Mouse (Mus musculus) adrenal gland, postnatal 10 days (tissue): Measurements from ENCODE around the gene Clip4. TPM values are rescaled to one million over a fixed set of nuclear protein-coding genes. Genes with fewer than 3 reads are reported as not detected.
"Not testable (repeated sequence)": the region's sequence is repeated elsewhere in the genome, so short reads cannot be mapped to it uniquely, and the experiment has no call there.

ENCODE experiments used
- DNase-seq: peaks from one replicate; pipeline ENCODE4 v3.0.0; 2021; ENCODE audit warnings: mixed read lengths
- long read RNA-seq, 2 experiments: library from polyadenylated mRNA; stranded (forward); transcript quantifications; one replicate each; pipeline ENCODE4 v2.0.0; 2021
- total RNA-seq, 2 experiments: library from RNA; stranded (reverse); gene quantifications; 2 replicates each; pipeline ENCODE4 v1.2.3; 2021

Gene Clip4
- total RNA-seq: 10 to 100 TPM; 13.9 to 24.7 TPM
- long read RNA-seq, experiment 1, partial matches to known transcripts: 2 of 14 reads
- long read RNA-seq, experiment 1, other reads (novel, unspliced or antisense): 12 of 14 reads
- long read RNA-seq, experiment 2, partial matches to known transcripts: 7 of 9 reads
- long read RNA-seq, experiment 2, other reads (novel, unspliced or antisense): 2 of 9 reads

DNA sequence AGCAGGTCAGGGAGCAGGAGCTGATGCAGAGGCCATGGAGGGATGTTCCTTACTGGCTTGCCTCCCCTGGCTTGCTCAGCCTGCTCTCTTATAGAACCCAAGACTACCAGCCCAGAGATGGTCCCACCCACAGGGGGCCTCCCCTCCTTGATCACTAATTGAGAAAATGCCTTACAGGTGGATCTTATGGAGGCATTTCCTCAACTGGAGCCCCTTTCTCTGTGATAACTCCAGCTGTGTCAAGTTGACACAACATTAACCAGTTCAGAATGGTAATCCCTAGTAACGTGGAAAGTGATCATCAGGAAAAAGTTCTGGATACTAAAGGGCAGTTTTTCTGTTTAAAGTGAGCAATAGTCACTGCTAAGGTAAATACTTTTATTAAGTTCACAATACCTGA is at the start of gene Clip4:
TSS of gene Clip4 (plus strand) at position 301 of the 400 bp plus-strand sequence.
- DNase-seq: not testable (repeated sequence)

DNA sequence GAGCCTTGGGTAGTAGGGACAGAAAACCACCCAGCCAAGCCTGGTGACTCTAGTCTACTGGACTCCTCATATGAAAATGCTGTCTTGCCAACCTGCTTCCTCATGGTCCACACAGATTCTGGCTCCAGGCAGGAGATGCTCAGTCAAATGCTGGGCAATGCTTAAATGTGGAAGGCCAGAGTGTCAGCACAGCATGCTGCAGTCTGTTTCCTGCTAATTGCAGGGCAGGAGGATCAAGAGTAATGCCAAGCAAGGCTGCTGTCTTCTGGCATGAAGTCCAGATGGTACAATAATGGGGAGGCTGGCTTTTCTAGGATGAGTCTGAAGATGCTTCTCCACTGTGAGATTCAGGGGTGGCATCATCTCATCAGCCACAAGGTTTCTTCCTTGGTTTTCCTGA is 47.8 kb upstream of the Clip4 start:
- DNase-seq: no peak

DNA sequence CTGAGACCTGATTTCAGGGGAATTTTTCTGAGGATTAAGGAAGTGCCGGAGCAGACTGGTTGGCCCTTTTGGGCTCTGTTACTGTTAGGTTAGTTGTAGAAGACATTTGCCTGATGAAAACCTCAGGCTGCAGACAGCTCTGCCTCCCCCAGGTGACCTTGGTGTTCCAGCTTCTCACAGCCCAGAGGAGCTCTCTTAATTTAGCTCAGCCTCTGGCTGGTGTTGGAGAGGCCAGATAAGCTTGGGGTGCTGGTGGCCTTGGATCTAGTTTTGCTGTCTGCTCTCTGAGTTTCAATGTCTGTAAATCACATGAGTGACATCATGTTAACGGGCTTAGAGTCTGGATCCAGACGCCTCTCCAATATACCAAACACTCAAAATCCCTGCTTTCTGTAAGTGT is 47.3 kb upstream of the Clip4 start:
- peak; percentile 58 for DNase-seq

DNA sequence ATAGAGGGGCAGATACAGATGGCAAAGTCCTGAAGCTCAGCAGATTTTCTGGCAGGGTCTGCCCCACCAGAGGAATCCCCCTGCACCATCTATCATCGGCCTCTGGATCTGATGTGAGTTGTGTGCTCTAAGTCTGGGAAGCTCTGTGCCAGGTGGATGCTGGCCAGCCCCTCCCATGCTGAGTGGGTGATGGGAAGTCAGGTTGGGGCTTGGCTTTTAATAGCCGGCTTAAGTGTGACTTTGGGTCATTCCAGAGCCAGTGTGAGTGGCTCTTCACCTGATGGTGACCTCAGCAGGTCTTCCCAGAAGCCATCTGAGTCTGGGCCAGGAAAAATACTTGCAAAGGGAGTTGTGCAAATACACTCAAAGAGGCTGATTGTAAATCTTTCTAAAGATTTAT is 37.6 kb upstream of the Clip4 start:
- no peak for DNase-seq

DNA sequence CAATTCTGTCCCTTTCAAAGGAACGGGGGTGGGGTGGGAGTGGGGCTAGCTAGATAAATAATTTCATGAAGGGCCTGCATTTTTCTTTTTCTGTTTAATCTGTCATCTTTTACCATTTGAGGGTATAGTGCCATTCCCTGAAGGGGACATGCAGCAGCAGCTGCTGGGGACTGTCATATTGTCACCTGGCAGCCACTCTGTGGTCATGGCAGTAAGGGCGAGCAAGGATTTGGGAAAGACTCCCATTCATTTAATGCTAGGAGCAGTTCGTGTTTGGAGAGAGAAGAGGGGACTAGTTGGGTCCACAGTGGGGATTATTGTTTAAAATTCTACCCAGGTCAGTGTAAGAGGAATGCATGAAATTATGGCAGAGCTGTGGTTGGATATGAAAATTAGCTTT is 31.8 kb upstream of the Clip4 start:
- no peak for DNase-seq

DNA sequence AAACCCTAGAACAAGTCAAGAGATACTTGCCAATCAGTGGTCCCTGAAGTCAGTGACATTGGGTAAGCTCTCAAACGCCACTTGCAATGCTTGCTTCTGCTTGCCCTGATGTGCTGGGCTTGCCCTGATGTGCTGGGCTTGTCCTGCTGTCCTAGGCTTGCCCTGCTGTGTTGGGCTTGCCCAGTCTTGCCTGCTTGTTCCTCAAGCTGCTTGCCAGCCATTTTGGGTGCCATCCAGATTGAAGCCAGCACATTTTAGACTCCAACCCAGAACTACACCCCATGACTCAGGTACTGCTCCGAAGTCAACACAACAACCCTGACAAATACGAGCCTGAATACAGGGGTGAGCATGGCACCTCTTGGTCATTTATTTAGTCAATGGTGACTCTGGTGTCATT is 26.1 kb upstream of the Clip4 start:
- DNase-seq: no peak

DNA sequence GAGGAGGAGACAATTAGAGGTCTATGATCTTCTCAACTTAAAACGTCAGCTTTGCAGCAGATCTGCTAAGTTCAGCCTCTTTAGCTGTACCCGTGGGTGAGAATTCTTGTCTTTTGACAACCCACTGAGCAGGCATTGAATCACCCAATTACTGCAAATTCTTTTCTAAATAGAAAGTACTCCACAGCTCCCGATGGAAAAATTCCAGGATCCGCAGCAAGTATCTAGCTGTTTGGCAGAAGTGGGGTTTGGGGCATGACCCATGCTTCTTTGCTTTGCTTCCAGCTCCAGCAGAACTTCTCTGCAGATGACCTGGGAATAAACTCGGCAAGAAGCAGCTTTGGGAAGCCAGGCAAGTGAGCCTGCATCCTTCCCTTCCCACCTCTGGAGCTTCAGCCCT is 25.3 kb upstream of the Clip4 start:
- no peak for DNase-seq

DNA sequence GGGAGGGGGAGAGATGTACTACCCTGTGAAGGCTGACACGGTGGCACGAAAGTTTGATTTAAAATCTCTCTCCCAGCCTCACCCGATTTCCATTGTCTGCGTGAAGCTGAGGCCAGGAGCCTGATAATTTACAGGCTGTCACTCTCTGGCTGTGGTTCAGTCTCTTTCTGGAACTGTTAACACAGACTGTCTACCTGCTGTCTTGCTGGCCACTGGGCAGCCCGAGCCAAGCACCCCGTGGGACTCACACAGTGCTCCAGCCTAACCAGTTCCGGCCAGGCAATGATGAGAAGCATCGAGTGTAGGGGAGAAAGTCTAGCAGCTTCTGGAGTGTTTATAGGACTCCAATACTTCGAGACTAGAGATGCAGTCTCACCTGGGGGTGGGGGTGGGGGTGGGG is 22.2 kb upstream of the Clip4 start:
- no peak for DNase-seq

DNA sequence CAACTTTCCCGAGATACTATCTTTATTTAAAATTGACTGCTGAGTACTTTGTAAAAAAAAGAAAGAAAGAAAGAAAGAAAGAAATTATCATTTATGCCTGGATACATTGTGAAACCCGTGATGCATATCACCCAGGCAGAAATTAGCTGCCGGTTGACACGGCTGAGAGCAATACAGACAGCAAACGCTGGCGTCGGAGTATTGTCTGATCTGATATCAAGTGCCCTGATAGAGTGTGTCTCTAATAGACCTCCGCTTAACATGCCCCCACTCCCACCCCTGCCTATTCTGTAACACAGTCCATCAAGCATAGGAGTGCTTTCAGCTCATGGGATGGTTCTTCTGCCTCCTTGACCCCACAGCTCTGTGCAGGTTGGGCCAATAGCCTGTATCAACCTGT is 20.7 kb upstream of the Clip4 start:
- DNase-seq: no peak

DNA sequence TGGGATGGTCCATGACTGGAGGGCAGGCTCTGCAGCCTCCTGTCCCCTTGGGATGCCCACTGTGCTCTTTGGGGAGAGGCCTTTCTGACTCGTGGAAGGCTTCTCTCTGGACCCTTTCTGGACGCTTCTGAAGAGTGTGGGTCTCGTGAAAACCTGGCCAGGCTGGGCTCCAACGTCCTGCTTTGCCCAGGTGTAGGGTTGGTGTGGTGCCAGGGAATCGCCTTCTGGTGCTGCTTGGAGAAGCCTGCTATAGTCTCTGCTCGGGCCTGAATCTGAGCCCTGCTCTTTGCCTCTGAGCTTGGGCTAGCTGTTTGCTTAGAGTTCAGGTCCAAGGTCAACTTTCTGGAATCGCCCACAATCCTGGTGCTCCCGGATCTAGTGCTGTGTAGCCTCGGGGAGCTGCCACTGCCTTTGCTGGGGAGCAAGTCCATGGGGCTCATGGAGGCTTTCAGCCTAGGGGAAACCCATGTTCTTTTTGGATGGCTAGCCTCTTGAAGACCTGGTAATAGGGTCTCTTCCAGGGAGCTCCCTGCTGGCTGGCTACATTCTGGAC is 18.6 kb upstream of the Clip4 start:
- no peak for DNase-seq

DNA sequence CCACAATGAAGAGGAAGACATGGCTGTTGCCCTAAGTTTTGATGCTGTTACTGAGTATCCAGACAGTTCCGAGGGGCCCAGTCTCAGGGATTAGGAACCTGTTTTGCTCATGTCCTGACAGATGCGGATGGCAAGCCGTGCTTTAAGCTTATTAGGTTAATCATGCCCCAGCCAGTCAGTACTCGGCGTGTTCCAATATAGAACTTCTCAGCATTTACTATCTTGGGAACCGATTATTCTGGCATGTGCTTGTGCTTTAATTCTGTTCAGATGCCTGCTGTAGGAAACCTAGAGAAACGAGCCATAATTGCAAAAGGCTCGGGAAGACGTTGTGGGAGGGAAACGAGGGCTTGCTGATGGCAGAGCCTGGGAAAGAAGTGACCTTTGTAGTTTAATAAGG is 15.4 kb upstream of the Clip4 start, which contains the start of gene Pcare:
TSS of gene Pcare (minus strand) at position 64 of the 400 bp plus-strand sequence.
- DNase-seq: no peak

DNA sequence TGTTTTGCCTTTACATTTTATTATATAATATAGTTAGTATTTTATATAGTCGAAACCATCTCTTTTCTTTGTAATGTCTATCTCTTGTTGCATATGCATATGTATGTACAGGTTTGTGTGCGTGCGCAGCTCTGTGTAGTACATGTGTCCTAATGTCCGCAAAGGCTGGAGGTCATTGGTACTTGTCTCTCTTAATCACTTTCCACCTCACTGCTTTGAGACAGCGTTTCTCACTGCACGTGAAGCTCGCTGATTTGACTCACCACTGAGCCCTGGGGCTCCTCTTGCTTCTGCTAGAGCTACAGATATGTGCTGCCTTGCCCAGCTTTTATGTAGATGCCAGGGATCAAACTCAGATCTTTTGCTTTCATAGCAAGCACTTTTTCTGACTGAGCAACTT is 7.7 kb upstream of the Clip4 start:
- no peak for DNase-seq

DNA sequence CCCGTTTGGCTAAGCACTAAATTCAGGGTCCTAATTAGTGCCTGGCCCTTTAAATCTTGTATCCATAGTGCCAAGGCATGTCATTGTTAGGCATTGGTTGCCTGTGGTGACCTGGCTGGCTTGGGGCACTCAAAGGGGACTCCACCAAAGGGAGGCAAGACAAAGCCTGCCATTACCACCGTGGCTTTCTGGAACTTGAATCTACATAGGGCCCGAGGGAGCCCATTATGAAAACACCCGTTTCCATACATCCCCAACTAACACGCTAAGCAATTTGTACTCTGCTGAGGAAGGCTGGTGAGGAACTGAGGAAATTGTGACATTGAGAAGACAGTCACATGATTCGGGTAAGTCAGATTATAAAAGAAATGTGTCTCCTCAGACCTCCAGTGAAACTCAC is 1.3 kb downstream of the Clip4 start:
- DNase-seq: no peak

DNA sequence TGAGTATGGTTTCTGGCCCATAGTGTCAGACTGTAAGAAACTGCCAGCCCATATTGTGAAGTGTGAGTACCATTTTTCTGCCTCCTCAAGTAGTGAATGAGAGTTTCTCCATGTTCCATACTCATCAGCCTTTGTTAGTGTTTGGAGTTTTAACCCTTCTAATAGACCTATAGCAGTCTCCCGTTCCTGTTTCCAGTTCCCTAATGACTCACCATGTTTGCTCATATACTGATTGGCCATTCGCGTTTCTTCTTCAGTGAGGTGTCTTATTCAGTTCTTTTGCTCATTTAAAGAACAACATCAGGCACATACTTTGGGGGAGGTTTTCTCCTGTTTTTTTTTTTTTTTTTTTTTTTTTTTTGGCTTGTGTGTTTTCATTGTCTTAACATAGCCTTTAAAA is 2.4 kb downstream of the Clip4 start:
- DNase-seq: no peak

DNA sequence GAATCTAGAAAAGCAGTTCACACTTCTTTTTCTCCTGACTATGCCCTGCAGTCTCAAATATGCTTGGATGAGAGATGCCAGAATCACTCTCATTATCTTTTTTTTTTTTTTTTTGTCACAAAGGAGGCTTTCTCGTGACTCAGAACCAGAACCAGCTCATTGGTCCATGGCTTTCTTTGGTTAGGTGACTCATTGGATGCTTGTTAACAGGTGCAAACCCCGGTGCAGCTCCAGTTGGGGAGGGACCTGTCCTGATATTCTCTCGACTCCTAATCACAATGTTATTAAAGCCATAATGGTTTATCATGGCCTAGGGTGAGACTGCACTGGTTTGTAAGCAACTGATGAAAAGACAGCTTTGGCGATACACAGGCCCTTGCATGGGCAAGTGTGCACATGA is 5.9 kb downstream of the Clip4 start:
- no peak for DNase-seq

DNA sequence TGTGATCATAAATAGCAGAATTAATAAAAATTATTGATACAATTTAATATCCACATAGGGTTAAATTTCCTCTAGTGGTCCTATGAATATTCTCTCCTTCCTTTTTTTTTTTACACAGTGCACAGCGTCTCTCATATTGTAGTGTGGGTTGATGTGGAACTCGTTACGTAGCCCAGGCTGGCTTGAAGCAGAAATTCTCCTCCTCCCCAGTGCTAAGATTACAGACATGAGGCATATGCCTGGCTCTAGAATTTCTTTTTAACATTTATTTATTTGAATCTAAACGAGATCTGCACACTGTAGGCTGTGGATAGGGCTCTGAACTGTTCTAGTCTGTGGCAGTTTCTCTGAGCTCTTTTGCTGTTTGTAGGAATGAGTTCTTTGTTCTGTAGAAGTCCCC is 7.0 kb downstream of the Clip4 start:
- DNase-seq: no peak

DNA sequence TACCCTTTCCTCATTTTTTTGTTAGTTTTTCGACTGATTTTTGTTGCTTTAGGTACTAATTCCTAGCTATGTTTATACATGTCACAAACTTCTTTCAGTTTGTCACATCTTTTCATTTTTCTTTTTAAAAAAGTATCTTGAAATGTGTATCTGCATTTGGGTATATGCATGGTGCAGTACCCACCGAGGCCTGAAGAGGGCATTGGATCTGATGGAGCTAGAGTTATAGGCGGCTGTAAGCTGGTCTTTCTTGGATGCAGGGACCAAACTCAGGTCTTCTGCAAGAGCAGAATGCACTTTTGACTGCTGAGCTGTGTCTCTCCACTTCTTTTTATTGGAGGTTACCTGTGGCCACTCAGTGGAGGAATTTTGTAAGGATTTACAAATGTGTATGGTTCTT is 10.4 kb downstream of the Clip4 start:
- DNase-seq: no peak

DNA sequence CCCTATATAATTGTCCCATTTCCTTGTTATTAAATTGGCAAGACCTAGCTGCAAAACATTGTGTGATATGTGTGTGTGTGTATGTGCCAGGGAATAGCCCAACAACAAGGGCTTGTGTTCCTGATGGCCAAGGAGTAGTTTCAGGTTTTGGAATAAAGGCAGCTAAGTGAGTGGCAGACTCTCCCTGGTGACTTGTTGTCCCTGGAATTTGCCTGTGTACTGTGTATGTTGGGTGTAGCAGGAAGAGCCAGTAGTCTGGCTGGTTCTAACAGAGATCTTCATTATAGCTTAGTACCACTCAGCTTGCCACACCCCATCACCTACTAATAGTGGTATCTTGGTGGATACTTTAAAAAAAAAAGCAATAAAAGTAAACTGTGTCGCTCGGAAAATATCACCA is 12.2 kb downstream of the Clip4 start:
- no peak for DNase-seq

DNA sequence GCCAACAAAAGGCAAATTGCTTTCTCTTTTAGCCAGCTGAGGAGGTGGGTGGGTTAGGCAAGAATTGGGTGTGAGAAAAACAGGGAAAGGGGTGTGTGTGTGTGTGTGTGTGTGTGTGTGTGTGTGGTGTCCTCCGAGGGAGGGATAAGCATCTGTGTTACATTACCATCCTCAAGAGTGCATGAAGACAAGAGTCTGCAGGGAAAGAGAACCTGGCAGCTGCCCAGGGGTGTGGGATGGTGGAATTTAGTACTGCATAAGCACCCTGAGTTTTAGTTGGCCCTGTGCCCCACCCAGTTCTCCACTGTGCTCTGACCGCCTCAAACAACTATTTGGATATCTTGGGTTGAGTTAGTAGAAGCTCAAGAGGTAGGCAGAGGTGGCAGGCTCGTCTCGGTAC is 12.7 kb downstream of the Clip4 start:
- DNase-seq: no peak

DNA sequence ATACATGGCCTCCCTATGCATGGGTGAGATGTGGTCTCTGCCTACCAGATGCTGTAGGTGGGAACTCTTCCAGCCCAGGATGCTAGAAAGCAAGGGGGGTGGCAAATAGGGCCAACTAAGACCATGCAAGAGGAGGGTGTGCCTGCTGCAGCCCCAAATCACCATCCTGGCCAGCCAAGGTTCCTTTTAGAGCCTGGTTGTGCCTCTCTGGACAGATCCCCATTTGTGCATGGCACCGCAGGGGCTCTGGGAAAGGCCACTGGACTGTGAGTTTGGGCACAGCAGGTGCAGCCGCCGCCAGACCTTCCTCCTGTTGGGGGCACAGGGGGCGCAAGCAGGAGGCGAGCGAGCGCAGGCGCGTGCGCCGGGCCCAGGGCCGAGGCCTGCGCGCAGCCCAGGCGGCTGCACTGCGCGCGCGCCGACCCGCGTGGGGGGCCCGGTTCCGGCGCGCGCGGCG is 14.0 kb downstream of the Clip4 start:
- DNase-seq: no peak

DNA sequence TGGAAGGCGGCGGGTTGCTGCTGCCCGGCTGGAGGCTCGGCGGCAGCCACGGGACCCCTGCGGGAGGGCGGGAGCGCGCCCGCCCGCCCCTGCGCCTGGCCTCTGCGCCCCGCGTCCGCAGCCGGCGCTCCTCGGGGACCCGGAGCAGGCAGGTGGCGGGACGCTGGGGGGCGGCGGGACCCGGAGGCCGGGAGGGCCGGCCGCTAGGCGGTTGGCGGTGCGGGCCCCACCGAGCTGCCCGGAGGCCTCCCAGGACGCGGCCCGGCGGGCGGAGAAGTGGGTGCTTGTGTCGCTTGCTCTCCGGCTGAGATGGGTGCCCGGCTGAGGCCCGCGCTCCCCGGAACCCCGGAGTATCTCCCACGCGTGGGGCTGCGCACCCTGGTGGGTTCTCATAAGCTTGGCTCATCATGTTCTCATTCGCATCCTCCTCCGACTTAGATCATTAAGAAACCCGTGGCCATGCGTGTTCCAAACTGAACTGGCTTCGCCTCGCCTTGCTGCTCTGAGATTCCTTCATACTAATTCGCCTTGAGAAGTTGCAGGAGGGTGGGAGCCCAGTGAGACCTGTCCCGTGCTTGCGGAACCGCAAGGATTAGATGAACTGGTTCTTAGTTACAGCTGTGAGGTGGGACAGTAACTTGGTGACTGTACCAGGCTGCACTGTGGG is 14.6 kb downstream of the Clip4 start:
- DNase-seq: peak; percentile 37

DNA sequence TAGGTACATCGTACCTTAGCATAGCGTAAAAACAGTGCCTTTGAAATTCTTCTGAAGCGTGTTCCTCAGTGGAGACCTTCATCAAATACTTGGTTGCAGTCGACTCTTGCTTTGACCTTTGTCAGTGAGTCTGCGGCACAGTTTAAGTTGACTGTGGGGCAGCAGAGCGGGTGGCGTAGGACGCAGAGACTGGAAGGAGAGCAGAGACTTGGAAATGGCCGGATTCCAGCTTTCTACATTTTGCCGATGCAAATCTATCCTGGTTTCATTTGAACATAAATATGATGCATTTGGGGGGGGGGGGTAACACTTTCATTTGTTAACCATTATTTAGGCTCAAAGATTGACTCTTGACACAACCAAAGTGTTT is 15.1 kb downstream of the Clip4 start:
- DNase-seq: peak; percentile 19

DNA sequence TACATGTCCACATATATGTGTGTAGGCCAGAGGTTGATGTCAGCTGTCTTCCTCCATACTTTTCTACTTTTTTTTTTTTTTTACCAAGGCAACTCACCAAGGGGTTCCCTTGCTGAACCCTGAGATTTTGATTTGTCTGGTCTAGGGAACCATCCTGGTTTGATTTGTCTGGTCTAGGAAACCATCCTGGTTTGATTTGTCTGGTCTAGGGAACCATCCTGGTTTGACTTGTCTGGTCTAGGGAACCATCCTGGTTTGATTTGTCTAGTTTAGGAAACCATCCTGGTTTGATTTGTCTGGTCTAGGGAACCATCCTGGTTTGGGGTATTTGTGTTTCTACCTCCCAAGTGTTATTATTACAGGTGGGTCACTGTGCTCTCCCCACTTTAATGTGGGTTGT is 18.2 kb downstream of the Clip4 start:
- DNase-seq: no peak

DNA sequence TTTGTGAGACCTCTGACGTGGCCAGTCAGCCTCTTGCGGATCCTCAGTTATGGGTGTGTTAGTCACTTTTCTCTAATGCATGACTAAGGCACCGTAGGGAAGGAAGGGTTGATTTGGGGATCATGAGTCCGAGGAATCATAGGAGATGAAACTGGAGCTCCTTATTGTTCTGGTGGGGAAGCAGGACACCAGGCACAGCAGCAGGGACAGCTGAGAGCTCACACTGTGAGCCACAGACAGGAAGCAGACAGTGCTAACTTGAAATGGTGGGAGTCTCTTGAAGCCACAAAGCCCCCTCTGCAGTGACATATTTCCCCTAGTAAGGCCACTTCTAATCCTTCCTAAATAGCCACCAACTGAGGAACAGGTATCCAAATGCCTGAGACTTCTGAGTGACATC is 22.8 kb downstream of the Clip4 start:
- no peak for DNase-seq
